Mouse (Mus musculus) lung, embryonic 14.5 days (tissue): ENCODE results near the gene Nol9. TPM values are rescaled to one million over a fixed set of nuclear protein-coding genes. Genes with fewer than 3 reads are reported as not detected.
A peak's percentile ranks its signal among the peaks of the same experiment; 100 is the strongest.

Source experiments
- ATAC-seq: fragments of 200-750 bp; cut with Nextera tagmentation; 2 replicates; pipeline ENCODE4 v1.8.0; 2017; ENCODE audit warnings: mild to moderate bottlenecking, moderate TSS enrichment, moderate library complexity; ENCODE audit not compliant: insufficient read depth
- DNase-seq: peaks from one replicate; pipeline ENCODE4 v3.0.0-alpha.2; 2015
- H3K27ac ChIP-seq: fragments of 300-500 bp; sonication (generic); 2 replicates; pipeline ENCODE4 v1.5.1; 2014; ENCODE audit warnings: low read depth, mild to moderate bottlenecking, moderate library complexity
- H3K27me3 ChIP-seq: fragments of 300-500 bp; sonication (generic); 2 replicates; pipeline ENCODE4 v1.6.1; 2014; ENCODE audit warnings: low read length, control low read depth; ENCODE audit not compliant: insufficient read depth
- H3K36me3 ChIP-seq: fragments of 300-500 bp; sonication (generic); 2 replicates; pipeline ENCODE4 v1.6.1; 2014; ENCODE audit warnings: control low read depth; ENCODE audit not compliant: insufficient read depth
- H3K4me1 ChIP-seq: fragments of 300-500 bp; sonication (generic); 2 replicates; pipeline ENCODE4 v1.6.1; 2014; ENCODE audit warnings: antibody characterized with exemption, control low read depth; ENCODE audit not compliant: insufficient read depth
- H3K4me2 ChIP-seq: fragments of 300-500 bp; sonication (generic); 2 replicates; pipeline ENCODE4 v1.6.1; 2014; ENCODE audit warnings: mild to moderate bottlenecking
- H3K4me3 ChIP-seq: fragments of 300-500 bp; sonication (generic); 2 replicates; pipeline ENCODE4 v1.5.1; 2014; ENCODE audit warnings: low read depth, low read length
- H3K9ac ChIP-seq: fragments of 300-500 bp; sonication (generic); 2 replicates; pipeline ENCODE4 v1.6.1; 2014
- H3K9me3 ChIP-seq: fragments of 300-500 bp; sonication (generic); 2 replicates; pipeline ENCODE4 v1.6.1; 2016; ENCODE audit warnings: low read depth, low read length, control low read depth
- CTCF ChIP-seq: IDR thresholded peaks from 2 replicates; pipeline ENCODE4 v1.5.1; 2016; ENCODE audit warnings: antibody characterized with exemption, low read depth
- WGBS: fragments of 180-500 bp; shearing (Covaris S2); extraction: QIAGEN DNeasy Blood & Tissue Kit; methylation state at CpG from one replicate; pipeline ENCODE4 v1.1.7; 2014; 5-methylcytosine and 5-hydroxymethylcytosine counted together
- polyA plus RNA-seq: library from polyadenylated mRNA; unstranded; fragments of >200 nt; fragmentation: Nextera tagmentation; extraction: Ambion mirVana; gene quantifications from 2 replicates; pipeline ENCODE4 v1.2.1, GENCODE M21; 2014

Nol9 gene
- polyA plus RNA-seq, 1 experiment from 2014 or later, result 42.9 TPM

- TF ChIP-seq CTCF, result no peak
- ATAC-seq (no peak), DNase-seq (no peak)
- 74% methylated on average over 7 of the region's 7 CpGs for WGBS
- Histone ChIP-seq H3K27ac (no peak overlapping the region), H3K4me3 (no peak overlapping the region), H3K27me3 (no peaks in the 10 kb centered on the region), H3K36me3 (0 out of 2 replicates have a peak, but pooled peaks cover under 1% of the 10 kb centered on the region), H3K4me2 (no peak overlapping the region), H3K9ac (no peak overlapping the region), H3K4me1 (peaks cover 12% of the 10 kb centered on the region; the same call in 1 of the 2 replicates), H3K9me3 (no peaks in the 10 kb centered on the region)
Measured at GRCm38 (mm10) chr4:152084616-152085015, 45.5 kb downstream of the Nol9 start.

DNA sequence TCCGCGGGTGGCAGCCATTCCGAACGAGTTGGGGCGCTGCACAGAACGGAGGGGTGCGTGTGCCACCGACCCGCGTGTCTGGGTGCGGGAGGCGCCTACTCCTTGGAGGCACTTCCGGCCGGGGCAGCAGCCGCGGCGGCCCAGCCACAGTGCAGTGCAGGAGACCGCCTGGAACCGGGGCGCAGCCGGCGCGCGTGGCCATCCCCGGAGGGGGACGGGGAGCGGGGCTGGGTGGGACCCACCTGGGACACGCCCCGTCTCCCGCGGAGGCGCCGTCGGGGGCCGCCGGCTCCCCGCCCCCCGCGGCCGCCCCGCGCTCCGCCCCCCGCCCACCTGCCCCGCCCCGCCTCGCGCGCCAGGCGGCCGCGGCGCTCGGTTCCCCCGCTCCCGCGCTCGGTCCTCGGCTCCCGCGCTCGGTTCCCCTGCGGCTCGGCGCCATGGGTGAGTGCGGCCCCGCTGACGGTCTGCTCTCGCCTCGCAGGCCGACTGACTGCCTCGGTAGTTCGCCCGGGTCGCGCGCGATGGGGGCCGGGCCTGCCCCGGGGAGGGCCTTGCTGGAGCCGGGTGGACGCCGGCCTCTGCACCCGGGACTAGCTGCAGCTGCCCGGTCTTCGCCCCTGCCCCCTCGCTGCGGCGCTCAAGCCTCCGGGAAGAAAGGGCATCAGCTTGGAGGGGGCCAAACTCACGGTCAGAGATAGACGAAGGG, 47.5 kb downstream of the Nol9 start:
- no peaks in the 10 kb centered on the region for H3K27me3 ChIP-seq
- no peaks in the 10 kb centered on the region for H3K9me3 ChIP-seq
- TF ChIP-seq CTCF, result no peak
- H3K4me1 ChIP-seq, result peaks cover 12% of the 10 kb centered on the region; the same call in 1 of the 2 replicates
- peak overlapping the region; percentile 81 for H3K4me3 ChIP-seq
- peak overlapping the region; percentile 42; the same call in 1 of the 2 replicates for H3K27ac ChIP-seq
- DNase-seq (peak; percentile 71), ATAC-seq (peak; percentile 88)
- H3K4me2 ChIP-seq, result peak overlapping the region; percentile 80
- 0 out of 2 replicates have a peak, but pooled peaks cover 4% of the 10 kb centered on the region for H3K36me3 ChIP-seq
- peak overlapping the region; percentile 75 for H3K9ac ChIP-seq
- under 1% methylated on average over 59 of the region's 92 CpGs for WGBS

DNA sequence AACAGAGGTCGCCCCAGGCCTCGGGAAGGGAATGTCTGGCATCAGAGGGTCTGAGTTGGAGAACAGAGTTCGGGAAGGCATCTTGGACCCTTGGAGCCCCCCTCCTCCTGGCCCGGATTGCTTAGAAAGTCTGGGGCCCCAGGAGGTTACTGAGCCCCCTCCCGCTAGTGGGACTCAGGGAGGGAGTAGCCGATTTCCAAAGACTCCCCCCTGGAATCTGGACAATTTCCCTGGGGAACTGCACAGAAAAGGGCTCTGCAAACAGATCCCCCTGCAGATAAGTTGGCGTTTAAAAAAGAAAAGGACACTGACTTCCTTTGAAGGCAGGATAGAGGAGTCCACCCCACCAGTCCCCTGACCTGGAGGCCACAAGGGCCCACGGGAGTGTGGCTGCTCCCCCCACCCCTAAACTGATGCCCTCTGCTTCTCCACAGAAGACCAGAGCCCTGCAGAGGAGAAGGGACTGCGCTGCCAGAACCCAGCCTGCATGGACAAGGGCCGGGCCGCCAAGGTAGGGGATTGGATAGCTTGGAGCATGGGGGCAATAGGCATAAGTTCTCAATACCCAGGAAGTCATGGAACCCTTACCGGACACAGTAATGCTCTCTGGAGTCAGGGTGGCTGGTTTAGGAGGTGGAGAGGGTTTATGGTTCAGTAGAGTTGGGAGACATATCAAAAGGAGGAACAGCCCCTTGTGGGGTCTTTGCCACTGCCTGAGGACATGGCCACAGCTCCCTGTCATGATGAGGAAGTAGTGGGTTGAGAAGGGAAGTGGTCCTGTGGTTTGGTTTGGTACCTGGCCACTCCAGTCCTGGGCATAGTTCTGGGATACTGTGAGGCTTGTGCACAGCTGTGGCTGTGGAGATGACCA, 48.3 kb downstream of the Nol9 start:
- H3K27ac ChIP-seq, result 0 out of 2 replicates have a peak overlapping the region, but pooled peaks have one; percentile 42
- DNase-seq, result no peak
- H3K9me3 ChIP-seq, result no peaks in the 10 kb centered on the region
- H3K4me2 ChIP-seq, result peak overlapping the region; percentile 80
- TF ChIP-seq CTCF, result no peak
- H3K36me3 ChIP-seq, result 0 out of 2 replicates have a peak, but pooled peaks cover 4% of the 10 kb centered on the region
- peak overlapping the region; percentile 75 for H3K9ac ChIP-seq
- 5% methylated on average over 12 of the region's 12 CpGs for WGBS
- no peaks in the 10 kb centered on the region for H3K27me3 ChIP-seq
- peak overlapping the region; percentile 81 for H3K4me3 ChIP-seq
- peak; percentile 19 for ATAC-seq
- peaks cover 12% of the 10 kb centered on the region; the same call in 1 of the 2 replicates for H3K4me1 ChIP-seq

GRCm38 (mm10) chr4:152088133-152088532, 49.0 kb downstream of the Nol9 start:
- 0 out of 2 replicates have a peak, but pooled peaks cover 4% of the 10 kb centered on the region for H3K36me3 ChIP-seq
- H3K4me1 ChIP-seq, result peaks cover 12% of the 10 kb centered on the region; the same call in 1 of the 2 replicates
- no peaks in the 10 kb centered on the region for H3K9me3 ChIP-seq
- ATAC-seq (no peak), DNase-seq (no peak)
- H3K27me3 ChIP-seq, result no peaks in the 10 kb centered on the region
- WGBS, result 32% methylated on average over 4 of the region's 4 CpGs
- peak overlapping the region; percentile 80 for H3K4me2 ChIP-seq
- H3K27ac ChIP-seq, result no peak overlapping the region
- H3K4me3 ChIP-seq, result peak overlapping the region; percentile 81; the same call in 1 of the 2 replicates
- no peak for TF ChIP-seq CTCF
- no peak overlapping the region; the same call in 1 of the 2 replicates for H3K9ac ChIP-seq

DNA sequence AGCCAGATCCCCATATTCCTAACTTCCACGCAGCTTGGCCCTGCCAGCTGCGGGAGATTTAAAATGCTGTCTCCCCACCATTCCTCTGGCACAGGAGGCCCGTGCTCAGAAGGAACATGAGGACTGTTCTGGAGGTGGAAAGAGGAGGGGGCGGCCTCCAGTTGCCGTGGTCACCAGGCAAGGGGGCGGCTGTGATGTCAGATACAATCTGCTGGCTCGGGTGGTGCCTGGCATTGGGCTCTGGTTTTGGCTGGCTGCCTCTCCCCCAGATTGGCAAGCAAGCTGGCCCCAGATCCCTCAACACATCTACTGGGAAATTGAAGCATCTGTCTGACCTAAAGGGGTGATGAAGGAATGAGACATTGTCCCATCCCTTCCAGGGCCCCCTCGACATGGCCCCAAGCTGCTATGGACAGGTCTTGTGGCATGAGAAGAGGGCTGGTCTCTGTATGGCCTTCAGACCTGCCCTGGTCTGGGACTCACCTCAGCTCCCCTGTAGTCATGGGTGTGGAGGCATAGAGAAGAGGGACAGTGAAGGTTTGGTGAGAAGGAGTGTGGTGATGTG, 49.5 kb downstream of the Nol9 start:
- Histone ChIP-seq H3K9ac (no peak overlapping the region; the same call in 1 of the 2 replicates), H3K4me1 (peaks cover 12% of the 10 kb centered on the region; the same call in 1 of the 2 replicates), H3K4me3 (no peak overlapping the region; the same call in 1 of the 2 replicates), H3K4me2 (peak overlapping the region; percentile 80), H3K27ac (no peak overlapping the region), H3K36me3 (0 out of 2 replicates have a peak, but pooled peaks cover 4% of the 10 kb centered on the region), H3K9me3 (no peaks in the 10 kb centered on the region), H3K27me3 (no peaks in the 10 kb centered on the region)
- WGBS, result 52% methylated on average over 8 of the region's 8 CpGs
- no peak for ATAC-seq
- no peak for TF ChIP-seq CTCF
- DNase-seq, result no peak

DNA sequence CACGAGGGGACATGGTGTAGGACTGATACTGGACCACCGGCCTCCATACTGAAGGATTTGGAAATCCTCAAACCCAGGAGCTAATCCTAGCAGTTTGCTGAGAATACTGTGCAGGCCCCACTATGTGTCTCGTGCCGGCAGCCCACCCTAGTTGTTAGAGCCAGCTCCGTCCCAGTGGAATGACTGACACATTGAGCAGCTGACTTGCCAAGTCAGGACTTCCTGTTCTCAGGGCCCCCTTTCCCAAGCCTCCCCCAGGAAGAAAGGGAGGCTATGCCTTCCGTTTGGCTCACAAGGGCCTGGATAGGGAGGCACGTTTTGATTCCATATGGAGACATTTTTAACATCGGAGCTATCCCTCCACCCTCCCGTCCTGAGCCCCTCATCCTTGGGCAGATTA, 51.1 kb downstream of the Nol9 start:
- peaks cover 12% of the 10 kb centered on the region; the same call in 1 of the 2 replicates for H3K4me1 ChIP-seq
- H3K27ac ChIP-seq, result no peak overlapping the region
- no peak for TF ChIP-seq CTCF
- H3K36me3 ChIP-seq, result peaks cover 4% of the 10 kb centered on the region; the same call in 1 of the 2 replicates
- H3K4me2 ChIP-seq, result no peak overlapping the region
- DNase-seq (no peak), ATAC-seq (no peak)
- 79% methylated on average over 9 of the region's 9 CpGs for WGBS
- H3K9me3 ChIP-seq, result no peaks in the 10 kb centered on the region
- H3K9ac ChIP-seq, result no peak overlapping the region
- H3K27me3 ChIP-seq, result no peaks in the 10 kb centered on the region
- no peak overlapping the region for H3K4me3 ChIP-seq
